Mouse (Mus musculus): ENCODE results near the gene Usp45. TPM values are rescaled to one million over a fixed set of nuclear protein-coding genes. Genes with fewer than 3 reads are reported as not detected.

Gene Usp45
- polyA plus RNA-seq, 1 experiment from 2014 or later: 10.8 TPM

- Histone ChIP-seq H3K36me3 (replicated peaks) (no peaks in the 10 kb centered on the region), H3K4me1 (no peaks in the 10 kb centered on the region), H3K4me3 (no peak overlapping the region), H3K27ac (replicated peaks) (no peak overlapping the region), H3K9me3 (no peaks in the 10 kb centered on the region), H3K27me3 (replicated peaks; ENCODE audit: low read depth, poor library complexity, severe bottlenecking) (no peaks in the 10 kb centered on the region)
- no peak for DNase-seq (ENCODE audit: low spot score)
- WGBS: 91% methylated on average over 8 of the region's 8 CpGs
These were observed 118.9 kb downstream of the Usp45 start for GRCm38 (mm10) chr4:21885831-21886230.

Other genes starting within 250 kb of the Usp45 start
- gene Prdm13, start 81.2 kb upstream of the Usp45 start, polyA plus RNA-seq (2016; fragmentation: Nextera tagmentation; extraction: Ambion mirVana): 0.52 TPM in 1 of 2 replicates, not detected in the other
- gene Ccnc, start 39.5 kb upstream of the Usp45 start, polyA plus RNA-seq (2016; fragmentation: Nextera tagmentation; extraction: Ambion mirVana): 46.6 TPM in 2 replicates
- 21.3 and 24.3 TPM in 2 replicates for gene Tstd3, start 56 bp downstream of the Usp45 start, polyA plus RNA-seq (2016; fragmentation: Nextera tagmentation; extraction: Ambion mirVana)
- 136 and 149 TPM in 2 replicates for gene Pnisr, start 80.4 kb downstream of the Usp45 start, polyA plus RNA-seq (2016; fragmentation: Nextera tagmentation; extraction: Ambion mirVana)
- gene Coq3, start 112.5 kb downstream of the Usp45 start, polyA plus RNA-seq (2016; fragmentation: Nextera tagmentation; extraction: Ambion mirVana): 12.2 TPM in 2 replicates
- gene Faxc, start 164.2 kb downstream of the Usp45 start, polyA plus RNA-seq (2016; fragmentation: Nextera tagmentation; extraction: Ambion mirVana): 11.6 TPM in 2 replicates

Measured in embryonic facial prominence, embryonic 10.5 days (tissue).